Mouse (Mus musculus): ENCODE measurements around the gene Cnbd2.

DNA sequence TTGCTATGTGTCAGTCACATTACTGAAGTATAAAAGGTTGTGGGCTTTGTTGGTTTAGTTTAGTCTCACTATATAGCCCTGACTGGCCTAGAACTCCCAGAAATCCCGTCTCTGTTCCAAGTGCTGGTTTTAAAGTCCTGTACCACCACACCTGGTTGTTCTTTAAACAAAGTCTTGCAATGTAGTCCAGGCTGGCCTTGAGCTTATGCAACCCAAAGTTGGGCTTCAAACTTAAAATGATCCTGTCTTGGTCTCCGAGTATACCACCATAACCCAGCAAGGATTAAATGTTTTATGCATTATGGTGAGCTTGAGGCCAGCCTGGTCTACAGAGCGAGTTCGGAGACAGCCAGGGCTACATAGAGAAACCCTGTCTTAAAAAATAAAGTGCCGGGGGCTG lies 2.2 kb upstream of the Cnbd2 start:
- TF ChIP-seq CTCF (IDR thresholded peaks at IDR 0.05; ENCODE audit: borderline replicate concordance, extremely low read depth, insufficient read depth, insufficient read length) = no peak
- no peak for TF ChIP-seq POLR2A (IDR thresholded peaks at IDR 0.05; ENCODE audit: borderline replicate concordance, extremely low read depth, insufficient read depth, insufficient read length, poor library complexity, severe bottlenecking)
